ENCODE assay signal across 15 mouse cellular contexts in the genomic region with DNA sequence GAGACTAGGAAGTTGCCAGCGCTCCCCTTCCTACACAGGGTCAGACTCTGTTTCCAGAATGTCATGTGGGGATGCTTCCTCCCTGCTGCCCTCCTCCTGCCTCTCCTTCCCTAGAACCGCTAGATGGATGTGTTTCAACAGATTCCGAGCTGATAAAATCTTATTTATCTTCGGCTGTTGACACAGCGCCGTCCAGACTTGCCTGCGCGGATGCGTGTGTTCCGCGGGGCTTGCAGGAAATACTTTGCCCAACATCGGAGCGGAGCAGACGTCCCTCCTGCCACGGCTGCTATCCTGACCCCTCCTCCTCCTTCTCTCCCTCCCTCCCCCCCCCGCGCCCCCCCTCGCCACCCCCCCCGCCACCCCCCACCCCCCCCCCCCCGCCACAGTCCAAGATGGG. TPM values are rescaled to one million over a fixed set of nuclear protein-coding genes. Genes with fewer than 3 reads are reported as not detected.
DNase-seq lines count a peak whose midpoint lies in the region; ATAC-seq and TF ChIP-seq lines count a peak whose summit lies in the region.
"Had no signal": no experiment of that assay in that cellular context is flagged by ENCODE, and none has a peak within 500 bp of the region (broad histone marks: within the 10 kb centered on the region; RNA-seq: fewer than 3 reads in every experiment).

No protein-coding gene starts in this region.

- peaks cover 20% of the 10 kb centered on the region for H3K4me1 ChIP-seq in E14TG2a.4 (replicated peaks; ENCODE audit: low read depth, low read length)
- no peaks in the 10 kb centered on the region for H3K4me1 ChIP-seq in embryonic facial prominence, embryonic 11.5 days (ENCODE audit: control insufficient read depth, insufficient read depth, low read length)
- no peaks in the 10 kb centered on the region for H3K4me1 ChIP-seq in forebrain, postnatal 0 days (ENCODE audit: insufficient read depth)
- H3K4me1 ChIP-seq in midbrain, embryonic 10.5 days, result peaks cover 20% of the 10 kb centered on the region
- no peaks in the 10 kb centered on the region for H3K4me1 ChIP-seq in liver, postnatal 0 days (ENCODE audit: insufficient read depth)
- H3K4me1 ChIP-seq: heart, embryonic 13.5 days had no signal

- no peak for TF ChIP-seq EP300 in liver, postnatal 0 days (IDR thresholded peaks at IDR 0.05; ENCODE audit: low read depth)

- H3K27ac ChIP-seq in embryonic facial prominence, embryonic 11.5 days (replicated peaks; ENCODE audit: low read depth, low read length), result no peak overlapping the region
- H3K27ac ChIP-seq in forebrain, postnatal 0 days (ENCODE audit: low read depth, low read length), result no peak overlapping the region
- H3K27ac ChIP-seq in midbrain, embryonic 10.5 days (replicated peaks), result no peak overlapping the region
- no peak overlapping the region for H3K27ac ChIP-seq in liver, postnatal 0 days (ENCODE audit: low read depth)
- H3K27ac ChIP-seq: heart, embryonic 13.5 days; kidney, postnatal 0 days had no signal

- no peak for TF ChIP-seq CTCF in E14TG2a.4 (conservative IDR thresholded peaks at IDR 0.05; ENCODE audit: low read length)
- no peak for TF ChIP-seq CTCF in forebrain, postnatal 0 days (IDR thresholded peaks at IDR 0.05; ENCODE audit: low read depth)
- TF ChIP-seq CTCF in liver, postnatal 0 days (IDR thresholded peaks at IDR 0.05; ENCODE audit: low read depth), result no peak

- no peak for ATAC-seq in embryonic facial prominence, embryonic 11.5 days (replicated peaks; ENCODE audit: insufficient number of reproducible peaks, low FRiP score, low TSS enrichment, low read depth)
- ATAC-seq in forebrain, postnatal 0 days, result no peak
- no peak for ATAC-seq in liver, postnatal 0 days
- no peak for ATAC-seq in CD4-positive, CD25-positive, alpha-beta regulatory T cell, adult 4 months

- peaks cover 10% of the 10 kb centered on the region; the same call in 1 of the 2 replicates for H3K36me3 ChIP-seq in E14TG2a.4 (ENCODE audit: insufficient read depth, low read length)
- H3K36me3 ChIP-seq in embryonic facial prominence, embryonic 11.5 days (replicated peaks; ENCODE audit: control insufficient read depth, insufficient read depth, low read depth, low read length), result no peaks in the 10 kb centered on the region
- no peaks in the 10 kb centered on the region for H3K36me3 ChIP-seq in forebrain, postnatal 0 days (ENCODE audit: insufficient read depth)
- H3K36me3 ChIP-seq in midbrain, embryonic 10.5 days, result no peaks in the 10 kb centered on the region
- H3K36me3 ChIP-seq in liver, postnatal 0 days (replicated peaks; ENCODE audit: insufficient read depth, low read length), result no peaks in the 10 kb centered on the region
- H3K36me3 ChIP-seq: heart, embryonic 13.5 days had no signal

- H3K9me3 ChIP-seq in E14TG2a.4 (ENCODE audit: low read length), result no peaks in the 10 kb centered on the region
- H3K9me3 ChIP-seq in embryonic facial prominence, embryonic 11.5 days (replicated peaks; ENCODE audit: control insufficient read depth, low read length), result no peaks in the 10 kb centered on the region
- no peaks in the 10 kb centered on the region for H3K9me3 ChIP-seq in forebrain, postnatal 0 days (ENCODE audit: low read length)
- no peaks in the 10 kb centered on the region for H3K9me3 ChIP-seq in midbrain, embryonic 10.5 days (replicated peaks)
- H3K9me3 ChIP-seq in liver, postnatal 0 days (ENCODE audit: low read length), result no peaks in the 10 kb centered on the region
- H3K9me3 ChIP-seq: heart, embryonic 13.5 days had no signal

- 3% methylated on average over 15 of the region's 20 CpGs for WGBS in embryonic facial prominence, embryonic 11.5 days
- 1% methylated on average over 15 of the region's 20 CpGs for WGBS in forebrain, postnatal 0 days
- 3% methylated on average over 15 of the region's 20 CpGs for WGBS in midbrain, embryonic 10.5 days
- under 1% methylated on average over 15 of the region's 20 CpGs for WGBS in liver, postnatal 0 days (ENCODE audit: insufficient replicate concordance)

- no peak overlapping the region for H3K9ac ChIP-seq in embryonic facial prominence, embryonic 11.5 days (replicated peaks; ENCODE audit: low read length)
- H3K9ac ChIP-seq in forebrain, postnatal 0 days, result no peak overlapping the region
- no peak overlapping the region for H3K9ac ChIP-seq in liver, postnatal 0 days (replicated peaks)
- H3K9ac ChIP-seq: heart, embryonic 13.5 days had no signal

- peaks cover 62% of the 10 kb centered on the region for H3K27me3 ChIP-seq in E14TG2a.4 (ENCODE audit: insufficient read depth, low read length)
- H3K27me3 ChIP-seq in embryonic facial prominence, embryonic 11.5 days (ENCODE audit: control insufficient read depth, insufficient read depth, low read length), result peaks cover 16% of the 10 kb centered on the region
- H3K27me3 ChIP-seq in forebrain, postnatal 0 days (ENCODE audit: insufficient read depth, low read length), result peaks cover 11% of the 10 kb centered on the region; the same call in 1 of the 2 replicates
- peaks cover 43% of the 10 kb centered on the region for H3K27me3 ChIP-seq in midbrain, embryonic 10.5 days (ENCODE audit: low read depth, poor library complexity, severe bottlenecking)
- peaks cover 20% of the 10 kb centered on the region for H3K27me3 ChIP-seq in liver, postnatal 0 days (ENCODE audit: insufficient read depth, low read length)

- H3K4me3 ChIP-seq in E14TG2a.4 (replicated peaks; ENCODE audit: low read length), result peak overlapping the region; percentile 59; the same call in 1 of the 2 replicates
- H3K4me3 ChIP-seq in embryonic facial prominence, embryonic 11.5 days (ENCODE audit: low read depth, low read length), result no peak overlapping the region
- 0 out of 2 replicates have a peak overlapping the region, but pooled peaks have one; percentile 9 for H3K4me3 ChIP-seq in forebrain, postnatal 0 days (ENCODE audit: low read depth, low read length)
- H3K4me3 ChIP-seq in midbrain, embryonic 10.5 days, result peak overlapping the region; percentile 28
- H3K4me3 ChIP-seq in liver, postnatal 0 days (ENCODE audit: low read depth, low read length), result no peak overlapping the region
- H3K4me3 ChIP-seq: heart, embryonic 13.5 days had no signal

- peak; percentile 14 for DNase-seq in embryonic facial prominence, embryonic 11.5 days (ENCODE audit: low spot score)
- DNase-seq in forebrain, postnatal 0 days, result peak; percentile 14
- no peak for DNase-seq in midbrain, embryonic 10.5 days (ENCODE audit: low spot score)
- no peak for DNase-seq in liver, postnatal 0 days
- DNase-seq in frontal cortex, adult 2 months (ENCODE audit: extremely low spot score in 1 of 2, low spot score in 1 of 2), result no peak
- no peak for DNase-seq in right cerebral cortex, postnatal 25 days
- DNase-seq: gastrocnemius, postnatal 14 days; layer of hippocampus, postnatal 36 days had no signal

- no peak overlapping the region for H3K4me2 ChIP-seq in embryonic facial prominence, embryonic 11.5 days (ENCODE audit: low read depth, low read length)
- H3K4me2 ChIP-seq in forebrain, postnatal 0 days (ENCODE audit: low read depth), result peak overlapping the region; percentile 34
- no peak overlapping the region for H3K4me2 ChIP-seq in liver, postnatal 0 days (ENCODE audit: low read depth, low read length)
- H3K4me2 ChIP-seq: heart, embryonic 13.5 days; liver, embryonic 11.5 days had no signal

RNA-seq across cellular contexts. Expression of a gene that starts 29.0 kb away (rescaled TPM):
- polyA plus RNA-seq in embryonic facial prominence, embryonic 11.5 days (2014; fragmentation: Nextera tagmentation; extraction: Ambion mirVana), result not detected in 2 replicates
- not detected in 2 replicates for total RNA-seq in forebrain, postnatal 0 days (2014; rRNA removed)
- polyA plus RNA-seq in forebrain, postnatal 0 days (2015; fragmentation: Nextera tagmentation; extraction: Ambion mirVana), result not detected in 2 replicates
- polyA plus RNA-seq in midbrain, embryonic 10.5 days (2016; fragmentation: Nextera tagmentation; extraction: Ambion mirVana), result not detected in 2 replicates
- not detected in 2 replicates for polyA plus RNA-seq in liver, postnatal 0 days (2015; fragmentation: Nextera tagmentation; extraction: Ambion mirVana)
- not detected for polyA plus RNA-seq in CD4-positive, CD25-positive, alpha-beta regulatory T cell, adult 4 months (2017; shearing (Covaris generic))
- not detected in 2 replicates for polyA plus RNA-seq in frontal cortex, adult 2 months (2012; rRNA removed)
- total RNA-seq: adrenal gland, adult 18-20 months; gastrocnemius, postnatal 14 days had no signal
- polyA plus RNA-seq: heart, embryonic 13.5 days; stomach, embryonic 14.5 days had no signal

RNA-seq across cellular contexts. Expression of a gene that starts 45.5 kb away (rescaled TPM):
- polyA plus RNA-seq in embryonic facial prominence, embryonic 11.5 days (2014; fragmentation: Nextera tagmentation; extraction: Ambion mirVana), result 9.4 and 9.7 TPM in 2 replicates
- total RNA-seq in forebrain, postnatal 0 days (2014; rRNA removed), result 8.5 and 10.2 TPM in 2 replicates
- polyA plus RNA-seq in forebrain, postnatal 0 days (2015; fragmentation: Nextera tagmentation; extraction: Ambion mirVana), result 7.2 TPM in 2 replicates
- 18.4 and 21.2 TPM in 2 replicates for polyA plus RNA-seq in midbrain, embryonic 10.5 days (2016; fragmentation: Nextera tagmentation; extraction: Ambion mirVana)
- 86.4 and 93.6 TPM in 2 replicates for polyA plus RNA-seq in liver, postnatal 0 days (2015; fragmentation: Nextera tagmentation; extraction: Ambion mirVana)
- polyA plus RNA-seq in CD4-positive, CD25-positive, alpha-beta regulatory T cell, adult 4 months (2017; shearing (Covaris generic)), result under 1 TPM; 0.12 to 0.65 TPM
- polyA plus RNA-seq in frontal cortex, adult 2 months (2012; rRNA removed), result 19.4 and 20.0 TPM in 2 replicates

RNA-seq across cellular contexts. Expression of a gene that starts 60.0 kb away (rescaled TPM):
- polyA plus RNA-seq in embryonic facial prominence, embryonic 11.5 days (2014; fragmentation: Nextera tagmentation; extraction: Ambion mirVana), result 11.9 TPM in 2 replicates
- total RNA-seq in forebrain, postnatal 0 days (2014; rRNA removed), result 21.9 and 27.4 TPM in 2 replicates
- polyA plus RNA-seq in forebrain, postnatal 0 days (2015; fragmentation: Nextera tagmentation; extraction: Ambion mirVana), result 19.4 and 20.5 TPM in 2 replicates
- 21.3 and 23.0 TPM in 2 replicates for polyA plus RNA-seq in midbrain, embryonic 10.5 days (2016; fragmentation: Nextera tagmentation; extraction: Ambion mirVana)
- 9.4 and 11.7 TPM in 2 replicates for polyA plus RNA-seq in liver, postnatal 0 days (2015; fragmentation: Nextera tagmentation; extraction: Ambion mirVana)
- polyA plus RNA-seq in CD4-positive, CD25-positive, alpha-beta regulatory T cell, adult 4 months (2017; shearing (Covaris generic)), result 1 to 10 TPM; 4.6 to 7.3 TPM
- 49.0 and 51.1 TPM in 2 replicates for polyA plus RNA-seq in frontal cortex, adult 2 months (2012; rRNA removed)

Comparison
In these comparisons a context has a peak if more than half of its experiments do, and no peak if none do; other contexts are left out.
1. H3K4me3 ChIP-seq: peak in E14TG2a.4 (single experiment), forebrain, postnatal 0 days (single experiment) and midbrain, embryonic 10.5 days (single experiment); none in embryonic facial prominence, embryonic 11.5 days (single experiment) and liver, postnatal 0 days (single experiment).
2. DNase-seq: peak in embryonic facial prominence, embryonic 11.5 days (single experiment) and forebrain, postnatal 0 days (single experiment); none in midbrain, embryonic 10.5 days (single experiment), liver, postnatal 0 days (single experiment), frontal cortex, adult 2 months (0 of 2) and right cerebral cortex, postnatal 25 days (single experiment).